Mouse (Mus musculus) heart, postnatal 10 days (tissue): ENCODE measurements around the gene Sprr2i. TPM values are rescaled to one million over a fixed set of nuclear protein-coding genes. Genes with fewer than 3 reads are reported as not detected.

Experiments used
- DNase-seq, 2 experiments: peaks; one replicate each; pipeline ENCODE4 v3.0.0; 2021
- intact Hi-C: fragments of 180-260 bp; cut with DNase I; formaldehyde crosslinking; loops from one replicate; pipeline ENCODE4 v1.15.1; 2025
- total RNA-seq, 2 experiments: library from RNA; stranded (reverse); gene quantifications; 2 replicates each; pipeline ENCODE4 v1.2.3; 2021

Gene Sprr2i
- not detected for total RNA-seq

DNA sequence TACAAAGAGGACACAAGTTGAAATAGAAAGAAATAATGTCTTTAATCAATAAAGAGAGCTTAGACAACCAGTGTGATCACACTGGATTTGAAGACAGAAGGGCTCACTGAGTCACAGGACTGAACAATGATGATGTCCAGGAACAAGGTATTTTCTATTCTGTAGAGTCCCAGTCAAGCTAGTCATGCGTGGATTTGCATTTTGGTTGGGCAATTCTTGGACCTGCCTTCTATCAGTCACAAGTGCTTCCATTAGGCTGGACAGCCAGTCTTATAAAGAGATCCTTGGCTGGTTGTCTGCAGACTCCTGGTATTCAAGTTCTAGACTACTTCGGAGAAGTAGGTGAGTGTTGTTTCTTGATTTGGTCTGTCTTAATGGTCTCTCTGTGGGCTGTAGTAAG lies at the start of gene Sprr2i:
TSS of gene Sprr2i (plus strand) at position 301 of the 400 bp plus-strand sequence.
- no peak for DNase-seq
- intact Hi-C loops: no loop called here

DNA sequence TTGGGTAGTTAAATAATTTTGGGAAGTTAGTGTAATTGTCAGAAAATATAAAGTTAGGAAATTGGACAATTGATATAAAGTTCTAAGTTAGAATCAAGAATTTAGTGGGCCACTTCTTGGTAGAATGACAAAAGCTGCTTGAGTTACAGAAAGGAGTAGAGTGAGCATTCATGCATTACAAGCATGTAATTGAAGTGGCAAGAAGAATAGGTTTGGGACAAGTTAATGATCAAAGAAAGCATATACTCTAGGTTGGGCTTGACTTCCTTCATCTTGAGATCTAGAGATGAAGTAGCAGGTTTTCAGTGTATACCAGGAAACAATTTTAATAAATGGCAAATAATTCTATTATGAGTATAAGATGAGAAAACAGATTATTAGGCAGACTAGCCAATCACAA lies 46.2 kb upstream of the Sprr2i start:
- intact Hi-C loops: no loop called here
- no peak for DNase-seq

DNA sequence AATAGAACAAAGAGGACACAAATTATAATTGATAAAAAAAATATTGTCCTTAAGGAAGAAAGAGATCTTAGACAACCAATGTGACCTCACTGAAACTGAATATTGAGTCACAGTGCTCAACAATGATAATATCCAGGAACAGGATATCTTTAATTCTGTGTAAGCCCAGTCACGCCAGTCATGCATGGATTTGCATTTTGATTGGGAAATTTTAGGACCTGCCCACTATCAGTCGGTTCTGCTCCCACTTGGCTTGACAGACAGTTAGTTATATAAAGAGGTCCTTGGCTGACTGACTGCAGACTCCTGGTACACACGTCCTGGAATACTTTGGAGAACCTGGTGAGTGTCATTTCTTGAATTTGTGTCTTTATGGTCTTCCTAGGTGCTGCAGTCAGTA lies 42.9 kb upstream of the Sprr2i start, which contains the start of gene Sprr2f:
TSS of gene Sprr2f (plus strand) at position 301 of the 400 bp plus-strand sequence.
- intact Hi-C loops: no loop called here
- DNase-seq: no peak

DNA sequence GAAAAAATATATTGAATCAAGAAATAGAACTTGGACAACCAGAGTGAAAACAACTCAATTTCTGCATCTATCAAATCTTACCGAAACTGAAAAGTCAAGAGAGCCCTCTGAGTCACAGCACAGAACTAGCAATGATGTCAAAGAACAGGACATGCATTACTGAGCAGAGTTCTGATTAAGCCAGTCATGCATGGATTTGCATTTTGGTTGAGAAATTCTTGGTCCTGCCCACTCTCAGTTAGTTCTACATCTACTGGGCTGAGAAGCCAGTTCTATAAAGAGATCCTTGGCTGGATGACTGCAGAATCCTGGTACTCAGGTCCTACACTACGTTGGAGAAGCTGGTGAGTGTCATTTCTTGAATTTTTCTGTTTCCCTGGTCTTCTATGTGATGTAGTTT lies 34.2 kb upstream of the Sprr2i start:
- DNase-seq: no peak
- intact Hi-C loops: no loop called here

DNA sequence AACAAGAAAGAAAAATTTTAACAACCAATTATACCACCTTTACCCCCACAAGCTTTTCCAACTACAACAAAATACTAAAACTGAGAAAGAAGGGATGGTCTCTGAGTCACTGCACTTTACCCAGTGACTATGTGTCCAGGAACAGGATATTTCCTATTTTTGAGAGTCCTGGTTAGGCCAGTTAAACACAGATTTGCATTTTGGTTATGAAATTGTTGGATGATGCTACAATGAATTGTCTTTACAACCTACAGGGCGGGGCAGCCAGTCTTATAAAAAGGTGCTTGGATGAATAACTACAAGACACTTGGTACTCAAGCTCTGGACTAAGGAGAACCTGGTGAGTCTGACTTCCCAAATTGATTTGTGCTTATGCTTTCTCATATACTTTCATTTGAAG lies 22.4 kb upstream of the Sprr2i start, which contains the start of gene Sprr2h:
TSS of gene Sprr2h (plus strand) at position 301 of the 400 bp plus-strand sequence.
- intact Hi-C loops: no loop called here
- no peak for DNase-seq

DNA sequence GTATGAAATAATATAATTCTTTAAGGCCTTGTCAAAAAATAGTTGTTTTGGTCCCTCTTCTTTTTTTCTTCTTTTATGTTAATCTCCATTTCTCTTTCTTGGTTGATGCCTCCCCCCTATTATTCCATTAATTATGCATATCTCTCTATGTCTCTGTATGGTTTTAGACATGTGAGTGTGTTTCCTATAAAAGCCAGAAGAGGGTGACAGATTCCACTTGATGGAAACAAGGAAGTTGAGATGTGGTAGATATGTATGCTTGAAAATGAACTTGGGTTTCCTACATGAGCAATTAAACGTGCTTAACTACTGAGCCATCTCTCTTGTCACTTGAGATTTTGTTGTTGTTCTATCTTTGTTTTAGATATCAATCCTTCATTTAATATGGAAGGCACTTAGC lies 13.5 kb upstream of the Sprr2i start:
- intact Hi-C loops: loop anchor here (5.0 kb wide), 1 partner anchor 118 kb away; no protein-coding TSS in a partner anchor

DNA sequence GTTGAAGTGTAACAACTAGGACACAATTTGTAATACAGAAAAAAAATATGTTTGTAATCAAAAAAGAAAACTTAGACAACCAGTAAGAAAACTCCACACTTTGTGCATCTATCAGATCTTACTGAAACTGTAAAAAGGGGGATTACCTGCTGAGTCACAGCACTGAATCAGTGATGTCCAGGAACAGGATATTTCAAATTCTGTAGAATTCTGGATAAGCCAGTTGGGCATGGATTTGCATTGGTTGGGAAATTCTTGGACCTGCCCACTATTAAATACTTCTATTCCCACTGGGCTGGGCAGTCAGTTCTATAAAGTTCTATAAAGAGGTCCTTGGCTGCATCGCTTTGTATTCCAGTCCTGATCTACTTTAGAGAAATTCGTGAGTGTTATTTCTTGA lies 10.0 kb downstream of the Sprr2i start, which contains the start of gene Sprr2j-ps:
TSS of gene Sprr2j-ps (plus strand) at position 301 of the 400 bp plus-strand sequence.
- intact Hi-C loops: no loop called here

More for the DNA sequence above, 13.5 kb upstream of the Sprr2i start:
- DNase-seq: no peak

DNA sequence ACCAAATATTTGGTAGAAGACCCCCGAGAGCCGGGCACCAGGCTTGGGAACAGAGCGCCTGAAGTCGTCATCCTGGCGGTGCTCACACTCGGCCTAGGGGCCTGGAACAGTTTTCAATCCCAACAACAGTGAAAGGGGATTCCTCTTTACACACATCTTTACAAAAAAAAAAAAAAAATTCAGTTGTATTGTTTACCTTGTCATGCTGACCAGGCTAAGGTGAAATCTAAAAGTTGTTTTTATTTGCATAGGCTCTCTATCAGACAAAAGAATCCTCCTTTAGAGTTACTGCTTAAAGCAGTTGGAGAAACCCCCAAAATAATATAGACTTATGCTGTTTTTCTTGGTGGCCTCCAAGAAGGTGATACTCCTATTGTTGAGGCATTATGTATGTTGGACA lies 21.5 kb downstream of the Sprr2i start, which contains the start of gene Gm9774:
TSS of gene Gm9774 (minus strand) at position 101 of the 400 bp plus-strand sequence.
- no peak for DNase-seq

More for the DNA sequence above, 10.0 kb downstream of the Sprr2i start, which contains the start of gene Sprr2j-ps:
- DNase-seq: no peak

DNA sequence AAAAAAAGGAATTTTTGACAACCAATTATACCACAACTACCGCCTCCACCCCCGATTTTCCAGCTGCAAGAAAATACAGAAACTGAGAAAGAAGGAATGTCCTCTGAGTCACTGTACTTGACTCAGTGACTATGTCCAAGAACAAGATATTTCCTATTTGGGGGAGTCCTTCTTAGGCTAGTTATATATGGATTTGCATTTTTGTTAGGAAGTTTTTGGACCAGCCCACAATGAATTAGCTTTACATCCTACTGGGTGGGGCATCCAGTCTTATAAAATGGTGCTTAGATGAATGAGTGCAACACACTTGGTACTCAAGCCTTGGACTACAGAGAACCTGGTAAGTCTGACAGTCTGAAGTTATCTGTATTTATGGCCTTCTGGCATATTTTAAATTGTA lies 24.5 kb downstream of the Sprr2i start, which contains the start of gene Sprr2k:
TSS of gene Sprr2k (plus strand) at position 301 of the 400 bp plus-strand sequence.
- no peak for DNase-seq
- intact Hi-C loops: no loop called here

More for the DNA sequence above, 21.5 kb downstream of the Sprr2i start, which contains the start of gene Gm9774:
- intact Hi-C loops: no loop called here

DNA sequence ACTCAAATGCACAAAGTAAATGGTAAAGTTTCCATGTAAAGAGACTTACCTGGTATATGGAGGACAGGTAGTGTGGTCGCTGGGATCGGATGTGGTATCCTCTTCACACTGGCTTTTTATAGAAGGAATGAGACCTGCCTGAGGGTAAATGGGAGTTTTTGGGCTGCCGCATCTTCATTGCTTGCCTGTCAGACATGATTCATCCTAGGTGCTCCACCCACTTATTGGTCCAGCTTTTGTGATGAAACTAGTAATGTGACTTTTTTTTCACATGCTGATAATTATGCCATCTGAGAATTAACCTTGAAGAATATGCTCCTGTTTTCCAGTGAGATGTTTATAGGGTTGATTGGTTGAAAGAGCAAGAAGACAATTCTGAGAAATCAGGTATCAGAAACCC lies 30.9 kb downstream of the Sprr2i start, which contains the start of gene Sprr1b:
TSS of gene Sprr1b (minus strand) at position 101 of the 400 bp plus-strand sequence.
- DNase-seq: no peak
- intact Hi-C loops: no loop called here

DNA sequence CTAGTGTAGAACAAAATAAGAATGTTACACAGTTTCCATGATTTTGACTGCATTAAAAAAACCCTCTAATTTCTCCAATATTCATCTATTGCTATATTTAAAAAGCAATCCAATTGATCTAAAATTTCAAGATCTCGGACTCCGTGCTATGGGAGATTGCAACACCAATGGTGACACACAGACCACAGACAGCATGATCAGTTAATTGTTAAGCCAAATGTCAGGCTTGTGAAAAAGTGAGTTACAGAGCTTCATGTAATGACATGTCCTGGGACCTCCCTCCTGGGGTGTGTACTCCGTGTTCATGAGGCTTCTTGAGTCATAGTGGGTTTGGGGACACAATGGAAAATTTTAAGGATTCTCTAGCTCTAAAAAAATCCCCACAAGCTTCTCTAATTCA lies 32.4 kb downstream of the Sprr2i start:
- DNase-seq: no peak
- intact Hi-C loops: no loop called here

DNA sequence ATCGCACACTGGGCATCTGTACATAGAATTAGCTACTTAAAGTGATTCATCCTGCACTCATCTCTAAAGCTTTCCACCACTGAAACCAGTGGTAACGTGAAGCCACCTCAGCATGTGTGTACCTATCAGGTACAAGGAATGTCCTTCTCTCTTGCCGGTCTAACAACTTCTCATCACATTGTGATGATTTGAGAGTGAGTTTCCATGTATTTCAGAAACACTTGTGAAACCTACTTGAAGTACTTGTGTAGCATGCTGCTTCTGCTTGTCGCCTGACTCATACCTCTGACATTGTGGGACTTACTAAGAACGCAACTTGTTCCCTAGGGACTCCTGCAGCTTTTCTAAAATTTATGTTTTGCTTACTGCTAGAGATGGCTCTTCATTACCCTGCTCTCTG lies 47.4 kb downstream of the Sprr2i start:
- intact Hi-C loops: no loop called here
- no peak for DNase-seq

DNA sequence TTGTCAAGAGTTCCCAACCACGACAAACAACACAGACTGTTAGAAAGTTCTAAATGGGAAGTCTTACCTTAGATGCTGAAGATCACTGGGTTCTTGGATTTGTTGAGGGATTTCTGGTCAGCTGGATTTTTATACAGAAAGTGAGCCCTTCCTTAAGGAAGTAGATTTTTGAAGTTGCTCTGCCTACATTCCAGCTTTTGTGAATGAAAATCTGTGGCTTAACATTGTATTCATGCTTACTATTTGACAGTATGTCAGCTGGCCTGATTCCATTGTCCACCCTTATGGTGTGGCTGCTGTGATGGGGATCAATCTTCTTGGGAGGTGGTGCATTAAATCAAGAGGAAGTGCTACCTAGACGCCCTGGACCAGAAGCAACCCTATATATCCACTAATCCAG lies 50.8 kb downstream of the Sprr2i start, which contains the start of gene Sprr3:
TSS of gene Sprr3 (minus strand) at position 101 of the 400 bp plus-strand sequence.
- no peak for DNase-seq
- intact Hi-C loops: no loop called here

Other genes starting within 250 kb of the Sprr2i start
- gene Sprr2a1, start 192.2 kb upstream of the Sprr2i start, total RNA-seq: not detected
- gene Sprr2a2, start 192.1 kb upstream of the Sprr2i start, total RNA-seq: 1 to 10 TPM; 2.6 to 3.4 TPM
- not detected for gene Sprr2a3, start 122.6 kb upstream of the Sprr2i start, total RNA-seq
- not detected for gene Sprr2b, start 91.4 kb upstream of the Sprr2i start, total RNA-seq
- not detected for gene Sprr2d, start 68.9 kb upstream of the Sprr2i start, total RNA-seq
- gene Sprr2e, start 55.8 kb upstream of the Sprr2i start, total RNA-seq: not detected
- not detected for gene Sprr2f, start 42.8 kb upstream of the Sprr2i start, total RNA-seq
- not detected for gene Sprr2h, start 22.3 kb upstream of the Sprr2i start, total RNA-seq
- not detected for gene Sprr2j-ps, start 10.1 kb downstream of the Sprr2i start, total RNA-seq
- gene Gm9774, start 21.4 kb downstream of the Sprr2i start, total RNA-seq: 1 to 10 TPM; 3.9 to 5.2 TPM
- gene Sprr2k, start 24.6 kb downstream of the Sprr2i start, total RNA-seq: not detected
- gene Sprr1b, start 30.8 kb downstream of the Sprr2i start, total RNA-seq: not detected
- gene Sprr3, start 50.7 kb downstream of the Sprr2i start, total RNA-seq: not detected
- not detected for gene Sprr1a, start 77.9 kb downstream of the Sprr2i start, total RNA-seq
- gene Sprr4, start 92.5 kb downstream of the Sprr2i start, total RNA-seq: not detected
- gene 2310046K23Rik, start 126.5 kb downstream of the Sprr2i start, total RNA-seq: not detected
- not detected for gene Ivl, start 165.7 kb downstream of the Sprr2i start, total RNA-seq
- gene Smcp, start 181.0 kb downstream of the Sprr2i start, total RNA-seq: not detected
- not detected for gene 2210017I01Rik, start 199.5 kb downstream of the Sprr2i start, total RNA-seq
- gene Lce6a, start 213.7 kb downstream of the Sprr2i start, total RNA-seq: not detected
- gene Lce1a1, start 240.3 kb downstream of the Sprr2i start, total RNA-seq: not detected
- not detected for gene Lce1b, start 248.9 kb downstream of the Sprr2i start, total RNA-seq